Mouse (Mus musculus): ENCODE measurements around the gene Serpinf1. TPM values are rescaled to one million over a fixed set of nuclear protein-coding genes. Genes with fewer than 3 reads are reported as not detected.

The Serpinf1 gene
- polyA plus RNA-seq (2014; fragmentation: Nextera tagmentation; extraction: Ambion mirVana) = 54.2 and 59.0 TPM in 2 replicates

- peak; percentile 28; the same call in 1 of the 2 replicates for ATAC-seq (ENCODE audit: insufficient number of reproducible peaks, insufficient read depth, low FRiP score, low read depth)
- H3K27ac ChIP-seq (ENCODE audit: low read length) = no peak within 1 kb of the TSS
Measured at GRCm38 (mm10) chr11:75422013-75422792, at the start of gene Serpinf1. TSS of gene Serpinf1 (minus strand) at chr11:75422701.

GRCm38 (mm10) chr11:75470675-75471074 is 48.2 kb upstream of the Serpinf1 start:
- no peaks in the 10 kb centered on the region for H3K27me3 ChIP-seq (ENCODE audit: control insufficient read depth, insufficient read depth, low read length)
- H3K27ac ChIP-seq (ENCODE audit: low read length) = no peak overlapping the region
- ATAC-seq (ENCODE audit: insufficient number of reproducible peaks, insufficient read depth, low FRiP score, low read depth) = no peak
- no peak overlapping the region for H3K4me2 ChIP-seq (replicated peaks; ENCODE audit: low read depth, low read length)
- H3K9ac ChIP-seq (replicated peaks; ENCODE audit: low read depth, low read length) = no peak overlapping the region
- H3K4me3 ChIP-seq (ENCODE audit: low read depth, low read length) = no peak overlapping the region
- H3K36me3 ChIP-seq (ENCODE audit: control insufficient read depth, insufficient read depth, low read length) = no peaks in the 10 kb centered on the region
- 74% methylated on average over 3 of the region's 3 CpGs for WGBS
- no peaks in the 10 kb centered on the region for H3K9me3 ChIP-seq (ENCODE audit: control insufficient read depth, low read depth, low read length)
- peaks cover 10% of the 10 kb centered on the region; the same call in 1 of the 2 replicates for H3K4me1 ChIP-seq (ENCODE audit: control insufficient read depth, insufficient read depth, low read length)

More at GRCm38 (mm10) chr11:75422013-75422792, at the start of gene Serpinf1:
- no peaks in the 10 kb centered on the region for H3K9me3 ChIP-seq (ENCODE audit: control insufficient read depth, low read depth, low read length)
- peak within 1 kb of the TSS; percentile 15; the same call in 1 of the 2 replicates for H3K9ac ChIP-seq (replicated peaks; ENCODE audit: low read depth, low read length)
- 38% methylated on average over 10 of the region's 10 CpGs for WGBS
- H3K27me3 ChIP-seq (ENCODE audit: control insufficient read depth, insufficient read depth, low read length) = no peaks in the 10 kb centered on the region
- peak within 1 kb of the TSS; percentile 34 for H3K4me3 ChIP-seq (ENCODE audit: low read depth, low read length)
- H3K4me2 ChIP-seq (replicated peaks; ENCODE audit: low read depth, low read length) = peak within 1 kb of the TSS; percentile 44
- peaks cover 10% of the 10 kb centered on the region for H3K4me1 ChIP-seq (ENCODE audit: control insufficient read depth, insufficient read depth, low read length)
- no peaks in the 10 kb centered on the region for H3K36me3 ChIP-seq (ENCODE audit: control insufficient read depth, insufficient read depth, low read length)

- no peaks in the 10 kb centered on the region for H3K27me3 ChIP-seq (ENCODE audit: control insufficient read depth, insufficient read depth, low read length)
- no peak for ATAC-seq (ENCODE audit: insufficient number of reproducible peaks, insufficient read depth, low FRiP score, low read depth)
- peaks cover 4% of the 10 kb centered on the region; the same call in 1 of the 2 replicates for H3K36me3 ChIP-seq (ENCODE audit: control insufficient read depth, insufficient read depth, low read length)
- no peak overlapping the region for H3K4me3 ChIP-seq (ENCODE audit: low read depth, low read length)
- H3K27ac ChIP-seq (ENCODE audit: low read length) = no peak overlapping the region
- no peak overlapping the region for H3K9ac ChIP-seq (replicated peaks; ENCODE audit: low read depth, low read length)
- WGBS = 95% methylated on average over 4 of the region's 4 CpGs
- H3K4me1 ChIP-seq (ENCODE audit: control insufficient read depth, insufficient read depth, low read length) = peaks cover 10% of the 10 kb centered on the region; the same call in 1 of the 2 replicates
- no peak overlapping the region for H3K4me2 ChIP-seq (replicated peaks; ENCODE audit: low read depth, low read length)
- H3K9me3 ChIP-seq (ENCODE audit: control insufficient read depth, low read depth, low read length) = no peaks in the 10 kb centered on the region
Measured at GRCm38 (mm10) chr11:75469261-75469660, 46.8 kb upstream of the Serpinf1 start.

- Histone ChIP-seq H3K9me3 (ENCODE audit: control insufficient read depth, low read depth, low read length) (no peaks in the 10 kb centered on the region), H3K4me2 (replicated peaks; ENCODE audit: low read depth, low read length) (peak overlapping the region; percentile 78), H3K27me3 (ENCODE audit: control insufficient read depth, insufficient read depth, low read length) (no peaks in the 10 kb centered on the region), H3K27ac (ENCODE audit: low read length) (no peak overlapping the region), H3K4me3 (ENCODE audit: low read depth, low read length) (peak overlapping the region; percentile 46), H3K36me3 (ENCODE audit: control insufficient read depth, insufficient read depth, low read length) (peaks cover 4% of the 10 kb centered on the region; the same call in 1 of the 2 replicates), H3K4me1 (ENCODE audit: control insufficient read depth, insufficient read depth, low read length) (peaks cover 14% of the 10 kb centered on the region), H3K9ac (replicated peaks; ENCODE audit: low read depth, low read length) (peak overlapping the region; percentile 61)
- WGBS = 64% methylated on average over 7 of the region's 7 CpGs
- ATAC-seq (ENCODE audit: insufficient number of reproducible peaks, insufficient read depth, low FRiP score, low read depth) = no peak
Measured at GRCm38 (mm10) chr11:75468410-75468809, 45.9 kb upstream of the Serpinf1 start.

GRCm38 (mm10) chr11:75467512-75468215 is 45.2 kb upstream of the Serpinf1 start:
- no peak overlapping the region for H3K27ac ChIP-seq (ENCODE audit: low read length)
- H3K4me2 ChIP-seq (replicated peaks; ENCODE audit: low read depth, low read length) = peak overlapping the region; percentile 78
- peak overlapping the region; percentile 46 for H3K4me3 ChIP-seq (ENCODE audit: low read depth, low read length)
- H3K4me1 ChIP-seq (ENCODE audit: control insufficient read depth, insufficient read depth, low read length) = peaks cover 22% of the 10 kb centered on the region
- WGBS = 16% methylated on average over 19 of the region's 19 CpGs
- H3K9ac ChIP-seq (replicated peaks; ENCODE audit: low read depth, low read length) = peak overlapping the region; percentile 61
- H3K27me3 ChIP-seq (ENCODE audit: control insufficient read depth, insufficient read depth, low read length) = no peaks in the 10 kb centered on the region
- peaks cover 4% of the 10 kb centered on the region; the same call in 1 of the 2 replicates for H3K36me3 ChIP-seq (ENCODE audit: control insufficient read depth, insufficient read depth, low read length)
- H3K9me3 ChIP-seq (ENCODE audit: control insufficient read depth, low read depth, low read length) = no peaks in the 10 kb centered on the region
- ATAC-seq (ENCODE audit: insufficient number of reproducible peaks, insufficient read depth, low FRiP score, low read depth) = peak; percentile 80

GRCm38 (mm10) chr11:75466731-75467505 is 44.4 kb upstream of the Serpinf1 start:
- H3K4me2 ChIP-seq (replicated peaks; ENCODE audit: low read depth, low read length) = no peak overlapping the region
- WGBS = 98% methylated on average over 4 of the region's 4 CpGs
- H3K9me3 ChIP-seq (ENCODE audit: control insufficient read depth, low read depth, low read length) = no peaks in the 10 kb centered on the region
- no peak overlapping the region for H3K9ac ChIP-seq (replicated peaks; ENCODE audit: low read depth, low read length)
- no peaks in the 10 kb centered on the region for H3K27me3 ChIP-seq (ENCODE audit: control insufficient read depth, insufficient read depth, low read length)
- no peak overlapping the region for H3K4me3 ChIP-seq (ENCODE audit: low read depth, low read length)
- ATAC-seq (ENCODE audit: insufficient number of reproducible peaks, insufficient read depth, low FRiP score, low read depth) = no peak
- no peak overlapping the region for H3K27ac ChIP-seq (ENCODE audit: low read length)
- H3K36me3 ChIP-seq (ENCODE audit: control insufficient read depth, insufficient read depth, low read length) = peaks cover 4% of the 10 kb centered on the region; the same call in 1 of the 2 replicates
- peaks cover 29% of the 10 kb centered on the region for H3K4me1 ChIP-seq (ENCODE audit: control insufficient read depth, insufficient read depth, low read length)

GRCm38 (mm10) chr11:75465051-75465450 is 42.5 kb upstream of the Serpinf1 start:
- Histone ChIP-seq H3K4me1 (ENCODE audit: control insufficient read depth, insufficient read depth, low read length) (peaks cover 33% of the 10 kb centered on the region), H3K27me3 (ENCODE audit: control insufficient read depth, insufficient read depth, low read length) (no peaks in the 10 kb centered on the region), H3K9ac (replicated peaks; ENCODE audit: low read depth, low read length) (no peak overlapping the region), H3K9me3 (ENCODE audit: control insufficient read depth, low read depth, low read length) (no peaks in the 10 kb centered on the region), H3K36me3 (ENCODE audit: control insufficient read depth, insufficient read depth, low read length) (peaks cover 4% of the 10 kb centered on the region; the same call in 1 of the 2 replicates), H3K4me2 (replicated peaks; ENCODE audit: low read depth, low read length) (no peak overlapping the region), H3K4me3 (ENCODE audit: low read depth, low read length) (no peak overlapping the region), H3K27ac (ENCODE audit: low read length) (no peak overlapping the region)
- 92% methylated on average over 6 of the region's 6 CpGs for WGBS
- ATAC-seq (ENCODE audit: insufficient number of reproducible peaks, insufficient read depth, low FRiP score, low read depth) = no peak

GRCm38 (mm10) chr11:75464417-75464816 is 41.9 kb upstream of the Serpinf1 start:
- Histone ChIP-seq H3K4me2 (replicated peaks; ENCODE audit: low read depth, low read length) (no peak overlapping the region), H3K36me3 (ENCODE audit: control insufficient read depth, insufficient read depth, low read length) (peaks cover 4% of the 10 kb centered on the region; the same call in 1 of the 2 replicates), H3K9me3 (ENCODE audit: control insufficient read depth, low read depth, low read length) (no peaks in the 10 kb centered on the region), H3K4me3 (ENCODE audit: low read depth, low read length) (no peak overlapping the region), H3K9ac (replicated peaks; ENCODE audit: low read depth, low read length) (no peak overlapping the region), H3K27me3 (ENCODE audit: control insufficient read depth, insufficient read depth, low read length) (no peaks in the 10 kb centered on the region), H3K27ac (ENCODE audit: low read length) (no peak overlapping the region), H3K4me1 (ENCODE audit: control insufficient read depth, insufficient read depth, low read length) (peaks cover 37% of the 10 kb centered on the region)
- no peak for ATAC-seq (ENCODE audit: insufficient number of reproducible peaks, insufficient read depth, low FRiP score, low read depth)
- WGBS = 87% methylated on average over 6 of the region's 6 CpGs

All from stomach, embryonic 14.5 days (tissue).